Mouse (Mus musculus) C2C12 (cell line): ENCODE measurements around the gene Smtnl1. TPM values are rescaled to one million over a fixed set of nuclear protein-coding genes. Genes with fewer than 3 reads are reported as not detected.

Experiments
- H3K27me3 ChIP-seq: one replicate; pipeline ENCODE4 v1.6.1; 2011; ENCODE audit not compliant: control insufficient read depth, insufficient read depth, insufficient read length
- H3K36me3 ChIP-seq: one replicate; pipeline ENCODE4 v1.6.1; 2011; ENCODE audit not compliant: control insufficient read depth, insufficient read depth
- H3K4me3 ChIP-seq: one replicate; pipeline ENCODE4 v1.5.1; 2011; ENCODE audit warnings: mild to moderate bottlenecking, control low read depth; ENCODE audit not compliant: poor library complexity, insufficient read depth, severe bottlenecking
- H3K79me2 ChIP-seq: one replicate; pipeline ENCODE4 v1.6.1; 2011; ENCODE audit not compliant: control insufficient read depth, insufficient read depth
- H3K79me3 ChIP-seq: one replicate; pipeline ENCODE4 v1.6.1; 2011; ENCODE audit warnings: low read depth, control low read depth
- H3ac ChIP-seq: one replicate; pipeline ENCODE3; 2011; ENCODE audit warnings: low read depth; ENCODE audit not compliant: control insufficient read depth, insufficient read length
- CEBPB ChIP-seq: IDR thresholded peaks from one replicate; pipeline ENCODE4 v1.6.1; 2011; ENCODE audit warnings: low read depth, mild to moderate bottlenecking, control low read depth, moderate library complexity
- CTCF ChIP-seq: IDR thresholded peaks from one replicate; pipeline ENCODE4 v1.5.1; 2011; ENCODE audit not compliant: control insufficient read depth, insufficient read depth, insufficient read length
- FOSL1 ChIP-seq: IDR thresholded peaks from one replicate; pipeline ENCODE4 v1.8.0; 2011; ENCODE audit warnings: mild to moderate bottlenecking, low read length; ENCODE audit not compliant: poor library complexity, insufficient read depth, severe bottlenecking
- MAX ChIP-seq: IDR thresholded peaks from one replicate; pipeline ENCODE4 v1.6.1; 2011; ENCODE audit warnings: mild to moderate bottlenecking, control low read depth
- MYOD1 ChIP-seq: IDR thresholded peaks from one replicate; pipeline ENCODE4 v1.6.1; 2011; ENCODE audit warnings: low read depth; ENCODE audit not compliant: control insufficient read depth, insufficient read length
- MYOG ChIP-seq: IDR thresholded peaks from one replicate; pipeline ENCODE4 v1.6.1; 2011; ENCODE audit not compliant: control insufficient read depth, insufficient read length; ENCODE audit errors: extremely low read depth
- USF1 ChIP-seq: IDR thresholded peaks from one replicate; pipeline ENCODE4 v1.6.1; 2011; ENCODE audit warnings: low read depth, mild to moderate bottlenecking, control low read depth, moderate library complexity
- polyA plus RNA-seq: library from polyadenylated mRNA; unstranded; fragments of >200 nt; fragmentation: generic; extraction: Trizol; gene quantifications from one replicate; pipeline ENCODE4 v1.2.1, GENCODE M21; 2012; ENCODE audit warnings: missing spikeins

The Smtnl1 gene
- polyA plus RNA-seq, 1 experiment = 0.06 TPM

DNA sequence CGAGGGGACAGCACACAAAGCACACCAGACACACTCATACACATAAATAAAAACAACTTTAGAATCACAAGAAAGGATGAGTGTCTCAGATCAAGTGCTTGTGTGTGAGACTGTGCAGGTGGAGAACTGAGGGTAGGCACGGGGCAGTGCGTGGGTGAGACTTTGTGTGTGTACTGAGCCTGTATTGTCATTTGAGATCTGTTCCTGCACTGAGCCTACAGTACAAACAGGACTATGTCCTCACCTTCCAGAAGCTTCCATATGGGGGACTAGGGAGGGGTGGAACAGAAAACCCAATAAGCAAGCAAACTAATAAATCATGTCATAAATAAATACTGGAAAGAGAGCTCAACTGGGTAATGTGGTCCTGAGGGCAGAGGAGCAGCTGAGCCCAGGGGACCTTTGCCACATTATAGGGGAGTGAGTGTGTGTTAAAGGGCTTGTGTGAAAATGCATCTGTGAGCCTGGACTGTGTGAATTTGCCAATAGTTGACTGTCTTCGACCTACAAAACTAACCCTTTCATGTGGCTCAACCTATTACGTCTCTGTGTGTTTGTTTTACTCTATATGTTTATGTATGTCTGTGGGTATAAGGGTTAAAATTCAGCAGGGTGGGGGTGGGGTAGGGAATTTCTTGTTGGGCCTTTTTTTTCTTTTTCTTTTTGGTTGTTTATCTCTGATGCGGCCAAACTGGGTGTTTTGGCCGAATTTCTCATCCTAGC, 28.1 kb upstream of the Smtnl1 start:
- no peaks in the 10 kb centered on the region for H3K79me2 ChIP-seq
- H3K27me3 ChIP-seq = no peaks in the 10 kb centered on the region
- no peak for TF ChIP-seq FOSL1
- TF ChIP-seq CEBPB = no peak
- no peak for TF ChIP-seq CTCF
- no peak for TF ChIP-seq MAX
- no peak for TF ChIP-seq MYOD1
- TF ChIP-seq MYOG = no peak
- TF ChIP-seq USF1 = no peak
- H3K79me3 ChIP-seq = no peaks in the 10 kb centered on the region
- no peaks in the 10 kb centered on the region for H3K36me3 ChIP-seq
- no peak overlapping the region for H3ac ChIP-seq
- no peak overlapping the region for H3K4me3 ChIP-seq

DNA sequence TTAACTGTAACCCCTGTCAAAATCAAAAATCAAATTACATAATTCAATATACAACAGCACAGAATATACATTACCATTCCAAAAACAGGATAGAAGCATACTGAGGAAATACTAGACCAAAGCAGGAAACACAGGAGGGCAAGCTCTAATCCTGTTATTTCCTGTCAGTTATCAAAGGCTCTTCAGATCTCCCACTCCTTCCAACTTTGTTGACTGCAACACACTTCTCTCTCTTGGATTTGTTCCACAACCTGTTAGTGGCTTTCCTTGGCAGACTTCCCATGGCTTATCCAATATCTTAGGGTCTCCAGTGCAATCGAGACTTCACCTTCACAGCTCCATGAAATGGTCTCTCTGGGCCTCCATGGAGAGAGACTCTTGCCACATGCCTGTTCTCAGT, 22.8 kb upstream of the Smtnl1 start:
- H3K27me3 ChIP-seq = no peaks in the 10 kb centered on the region
- no peaks in the 10 kb centered on the region for H3K79me2 ChIP-seq
- no peaks in the 10 kb centered on the region for H3K79me3 ChIP-seq
- no peak overlapping the region for H3K4me3 ChIP-seq
- H3K36me3 ChIP-seq = no peaks in the 10 kb centered on the region
- no peak overlapping the region for H3ac ChIP-seq
- TF ChIP-seq MYOG = no peak
- no peak for TF ChIP-seq USF1
- TF ChIP-seq FOSL1 = no peak
- TF ChIP-seq MAX = no peak
- no peak for TF ChIP-seq CTCF
- no peak for TF ChIP-seq CEBPB
- no peak for TF ChIP-seq MYOD1

DNA sequence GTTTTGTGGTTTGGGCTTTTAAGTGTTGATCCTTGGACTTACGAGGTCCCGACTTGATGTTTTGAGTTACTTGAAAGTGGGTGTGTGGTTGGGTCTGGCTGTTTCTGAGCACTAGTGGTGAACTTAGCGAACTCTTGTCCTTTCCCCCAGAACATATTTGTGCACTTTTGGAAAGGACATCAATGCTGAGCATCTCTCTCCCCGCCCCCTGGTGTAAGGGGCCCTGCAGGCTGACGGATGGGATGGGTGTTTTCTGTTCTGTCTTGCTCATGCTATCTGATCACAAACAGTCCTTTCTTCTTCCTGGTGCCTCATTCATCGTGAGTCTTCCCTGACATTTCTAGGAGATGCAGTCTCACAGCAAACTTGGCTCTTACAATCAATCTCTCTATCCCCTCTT, 21.2 kb upstream of the Smtnl1 start:
- no peak overlapping the region for H3K4me3 ChIP-seq
- H3K79me2 ChIP-seq = no peaks in the 10 kb centered on the region
- no peaks in the 10 kb centered on the region for H3K27me3 ChIP-seq
- no peak overlapping the region for H3ac ChIP-seq
- no peaks in the 10 kb centered on the region for H3K36me3 ChIP-seq
- H3K79me3 ChIP-seq = no peaks in the 10 kb centered on the region
- TF ChIP-seq CEBPB (no peak), MYOG (no peak), MAX (no peak)

GRCm38 (mm10) chr2:84841905-84842304, 19.5 kb upstream of the Smtnl1 start:
- no peak overlapping the region for H3ac ChIP-seq

GRCm38 (mm10) chr2:84840748-84841563, 18.5 kb upstream of the Smtnl1 start:
- H3K79me2 ChIP-seq = no peaks in the 10 kb centered on the region
- H3K4me3 ChIP-seq = peak overlapping the region; percentile 29
- no peak for TF ChIP-seq MYOG
- TF ChIP-seq MAX = no peak
- TF ChIP-seq USF1 = no peak
- TF ChIP-seq CEBPB = no peak
- H3K27me3 ChIP-seq = no peaks in the 10 kb centered on the region
- no peaks in the 10 kb centered on the region for H3K79me3 ChIP-seq
- H3ac ChIP-seq = peak overlapping the region; percentile 60
- H3K36me3 ChIP-seq = no peaks in the 10 kb centered on the region

More at GRCm38 (mm10) chr2:84841905-84842304, 19.5 kb upstream of the Smtnl1 start:
- H3K4me3 ChIP-seq = no peak overlapping the region
- no peaks in the 10 kb centered on the region for H3K27me3 ChIP-seq
- H3K36me3 ChIP-seq = no peaks in the 10 kb centered on the region
- H3K79me3 ChIP-seq = no peaks in the 10 kb centered on the region
- TF ChIP-seq CEBPB (no peak), USF1 (no peak), MYOD1 (no peak), MYOG (no peak), CTCF (no peak), MAX (no peak), FOSL1 (no peak)
- no peaks in the 10 kb centered on the region for H3K79me2 ChIP-seq

DNA sequence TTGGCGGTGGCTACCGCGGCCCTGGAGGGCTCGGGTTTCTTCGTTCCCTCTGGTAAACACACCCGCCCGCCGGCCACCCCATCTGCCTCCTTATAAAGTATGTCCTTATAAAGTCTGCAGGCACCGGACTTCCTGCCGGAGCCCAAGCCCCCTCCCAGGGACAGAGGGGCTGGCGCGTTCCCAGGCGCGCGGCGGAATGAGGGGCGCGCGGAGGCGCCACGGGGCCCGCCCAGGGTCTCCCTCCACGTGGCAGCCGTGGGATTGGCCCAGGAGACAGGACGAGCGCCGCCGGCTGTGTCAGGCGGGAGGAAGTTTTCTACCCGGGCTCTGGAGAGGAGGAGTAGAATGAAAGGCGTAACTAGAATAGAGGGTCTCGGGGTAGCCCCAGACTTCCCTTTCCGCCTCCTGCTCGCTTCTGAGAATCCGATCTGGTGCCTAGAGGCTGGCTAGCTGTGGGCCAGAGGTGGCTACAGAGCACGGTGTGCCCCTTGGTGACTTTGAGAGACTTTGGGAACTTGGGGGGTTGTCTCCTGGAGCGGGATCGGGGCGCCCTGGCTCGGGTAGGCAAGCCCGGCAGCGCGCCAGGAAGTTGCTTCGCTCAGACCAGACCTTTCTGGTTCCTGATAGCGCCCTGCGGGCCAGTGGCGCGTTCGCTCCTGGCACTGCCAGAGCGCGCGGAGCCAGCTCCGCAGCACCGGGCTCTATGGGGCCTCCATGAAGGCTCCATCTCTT, 17.7 kb upstream of the Smtnl1 start:
- Histone ChIP-seq H3K79me2 (no peaks in the 10 kb centered on the region), H3K27me3 (no peaks in the 10 kb centered on the region), H3ac (peak overlapping the region; percentile 85), H3K4me3 (peak overlapping the region; percentile 29), H3K36me3 (no peaks in the 10 kb centered on the region), H3K79me3 (no peaks in the 10 kb centered on the region)
- no peak for TF ChIP-seq CEBPB
- TF ChIP-seq USF1 = no peak
- TF ChIP-seq MAX = no peak
- no peak for TF ChIP-seq FOSL1
- no peak for TF ChIP-seq MYOG
- TF ChIP-seq CTCF = no peak
- no peak for TF ChIP-seq MYOD1
